Mouse (Mus musculus): ENCODE data around the gene Sds.

The Sds gene

GRCm38 (mm10) chr5:120439887-120440670, 36.2 kb upstream of the Sds start:
- ATAC-seq (ENCODE audit: low TSS enrichment) = no peak

- peak; percentile 80 for ATAC-seq (ENCODE audit: low TSS enrichment)
Measured at GRCm38 (mm10) chr5:120440733-120441132, 35.6 kb upstream of the Sds start.

GRCm38 (mm10) chr5:120447305-120447704, 29.0 kb upstream of the Sds start:
- ATAC-seq (ENCODE audit: low TSS enrichment) = no peak

GRCm38 (mm10) chr5:120454756-120455337, 21.5 kb upstream of the Sds start:
- ATAC-seq (ENCODE audit: low TSS enrichment) = no peak

GRCm38 (mm10) chr5:120456253-120456652, 20.1 kb upstream of the Sds start:
- no peak for ATAC-seq (ENCODE audit: low TSS enrichment)

GRCm38 (mm10) chr5:120456841-120457554, 19.3 kb upstream of the Sds start:
- no peak for ATAC-seq (ENCODE audit: low TSS enrichment)

GRCm38 (mm10) chr5:120457628-120458027, 18.7 kb upstream of the Sds start:
- no peak for ATAC-seq (ENCODE audit: low TSS enrichment)

GRCm38 (mm10) chr5:120459133-120459532, 17.2 kb upstream of the Sds start:
- no peak for ATAC-seq (ENCODE audit: low TSS enrichment)

GRCm38 (mm10) chr5:120461902-120462301, 14.4 kb upstream of the Sds start:
- ATAC-seq (ENCODE audit: low TSS enrichment) = no peak

GRCm38 (mm10) chr5:120464321-120464720, 12.0 kb upstream of the Sds start:
- ATAC-seq (ENCODE audit: low TSS enrichment) = no peak

GRCm38 (mm10) chr5:120465062-120465461, 11.3 kb upstream of the Sds start:
- ATAC-seq (ENCODE audit: low TSS enrichment) = no peak

- ATAC-seq (ENCODE audit: low TSS enrichment) = no peak
Measured at GRCm38 (mm10) chr5:120465860-120466259, 10.5 kb upstream of the Sds start.

GRCm38 (mm10) chr5:120467026-120467425, 9.3 kb upstream of the Sds start:
- ATAC-seq (ENCODE audit: low TSS enrichment) = no peak

- ATAC-seq (ENCODE audit: low TSS enrichment) = no peak
Measured at GRCm38 (mm10) chr5:120468336-120468735, 8.0 kb upstream of the Sds start.

- ATAC-seq (ENCODE audit: low TSS enrichment) = no peak
Measured at GRCm38 (mm10) chr5:120468830-120469229, 7.5 kb upstream of the Sds start.

- ATAC-seq (ENCODE audit: low TSS enrichment) = no peak
Measured at GRCm38 (mm10) chr5:120471538-120471937, 4.8 kb upstream of the Sds start.

GRCm38 (mm10) chr5:120472770-120473169, 3.6 kb upstream of the Sds start, which contains the start of gene Sdsl:
Sdsl (minus strand) TSS chr5:120472810.
- ATAC-seq (ENCODE audit: low TSS enrichment) = no peak

GRCm38 (mm10) chr5:120473361-120473760, 3.0 kb upstream of the Sds start:
- ATAC-seq (ENCODE audit: low TSS enrichment) = no peak

- no peak for ATAC-seq (ENCODE audit: low TSS enrichment)
Measured at GRCm38 (mm10) chr5:120475861-120476260, 465 bp upstream of the Sds start.

- no peak for ATAC-seq (ENCODE audit: low TSS enrichment)
Measured at GRCm38 (mm10) chr5:120477993-120478392, 1.7 kb downstream of the Sds start.

GRCm38 (mm10) chr5:120479538-120479937, 3.2 kb downstream of the Sds start:
- no peak for ATAC-seq (ENCODE audit: low TSS enrichment)

GRCm38 (mm10) chr5:120481205-120481604, 4.9 kb downstream of the Sds start:
- ATAC-seq (ENCODE audit: low TSS enrichment) = no peak

- ATAC-seq (ENCODE audit: low TSS enrichment) = no peak
Measured at GRCm38 (mm10) chr5:120483399-120483798, 7.1 kb downstream of the Sds start.

Measured in frontal cortex, adult (tissue).